Mouse (Mus musculus) spleen, adult 2 months (tissue): Measurements from ENCODE around the gene Gpn1.

Experiments
- CTCF ChIP-seq: fragments of 200-500 bp; IDR thresholded peaks from 2 replicates; pipeline ENCODE4 v1.5.1; 2011; ENCODE audit warnings: mild to moderate bottlenecking, inconsistent platforms; ENCODE audit not compliant: insufficient read depth, insufficient read length, insufficient replicate concordance; ENCODE audit errors: extremely low read depth
- POLR2A ChIP-seq: fragments of 200-500 bp; IDR thresholded peaks from 2 replicates; pipeline ENCODE4 v1.6.1; 2011; ENCODE audit warnings: low read depth, low read length, inconsistent platforms

DNA sequence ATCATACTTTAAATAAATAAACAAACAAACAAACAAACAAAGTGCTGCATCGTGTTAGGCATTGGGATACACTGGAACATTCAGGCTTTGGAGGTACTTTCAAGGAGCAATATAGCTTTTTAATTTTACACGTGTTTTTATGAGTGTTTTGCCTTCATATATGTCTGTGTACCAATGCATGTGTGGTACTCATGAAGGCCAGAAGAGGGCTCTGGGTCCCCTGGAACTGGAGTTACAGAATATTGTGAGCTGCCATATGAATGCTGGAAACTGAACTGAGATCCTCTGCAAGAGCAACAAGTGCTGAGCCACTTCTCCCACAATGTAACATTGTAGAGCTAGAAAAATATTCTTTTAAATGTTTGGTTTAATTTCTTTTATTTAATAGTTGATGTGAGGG is 40.7 kb downstream of the Gpn1 start:
- no peak for TF ChIP-seq POLR2A
- no peak for TF ChIP-seq CTCF
